Mouse (Mus musculus) myocyte (in vitro differentiated cells): ENCODE results near the gene Hexim1.

Experiments used
- E2F4 ChIP-seq: IDR thresholded peaks from one replicate; pipeline ENCODE4 v1.6.1; 2011; ENCODE audit warnings: mild to moderate bottlenecking, control low read depth, moderate library complexity; ENCODE audit not compliant: insufficient read depth
- MAX ChIP-seq: IDR thresholded peaks from one replicate; pipeline ENCODE4 v1.6.1; 2011; ENCODE audit warnings: low read depth, mild to moderate bottlenecking, control low read depth
- POLR2A ChIP-seq: IDR thresholded peaks from one replicate; pipeline ENCODE4 v1.6.1; 2011; ENCODE audit warnings: low read depth, mild to moderate bottlenecking, control low read depth, moderate library complexity; ENCODE audit not compliant: insufficient read length
- REST ChIP-seq: IDR thresholded peaks from one replicate; pipeline ENCODE4 v1.6.1; 2011; ENCODE audit warnings: mild to moderate bottlenecking, control low read depth, moderate library complexity; ENCODE audit not compliant: insufficient read depth, insufficient read length
- SRF ChIP-seq: IDR thresholded peaks from one replicate; pipeline ENCODE4 v1.6.1; 2011; ENCODE audit warnings: low read depth; ENCODE audit not compliant: control insufficient read depth, insufficient read length
- TCF12 ChIP-seq: IDR thresholded peaks from one replicate; pipeline ENCODE4 v1.6.1; 2011; ENCODE audit warnings: mild to moderate bottlenecking, control low read depth; ENCODE audit not compliant: poor library complexity, insufficient read depth, severe bottlenecking
- USF1 ChIP-seq: IDR thresholded peaks from one replicate; pipeline ENCODE4 v1.6.1; 2011; ENCODE audit warnings: low read depth, mild to moderate bottlenecking, control low read depth, moderate library complexity

GRCm38 (mm10) chr11:103068272-103068671, 47.8 kb upstream of the Hexim1 start:
- TF ChIP-seq POLR2A (no peak), MAX (no peak), E2F4 (no peak), USF1 (no peak), REST (no peak), SRF (no peak), TCF12 (no peak)
